Mouse (Mus musculus) midbrain, embryonic 10.5 days (tissue): Measurements from ENCODE around the gene Gpn2. TPM values are rescaled to one million over a fixed set of nuclear protein-coding genes. Genes with fewer than 3 reads are reported as not detected.

Experiments
- DNase-seq: peaks from one replicate; pipeline ENCODE4 v3.0.0-alpha.2; 2017; ENCODE audit warnings: low spot score
- H3K27ac ChIP-seq: fragments of 300-500 bp; sonication (generic); replicated peaks from 2 replicates; pipeline ENCODE4 v1.5.1; 2016; ENCODE audit warnings: mild to moderate bottlenecking
- H3K27me3 ChIP-seq: fragments of 300-500 bp; sonication (generic); 2 replicates; pipeline ENCODE4 v1.6.1; 2016; ENCODE audit warnings: low read depth, mild to moderate bottlenecking; ENCODE audit not compliant: poor library complexity, severe bottlenecking
- H3K36me3 ChIP-seq: fragments of 300-500 bp; sonication (generic); 2 replicates; pipeline ENCODE4 v1.6.1; 2016; ENCODE audit warnings: mild to moderate bottlenecking, moderate library complexity
- H3K4me1 ChIP-seq: fragments of 300-500 bp; sonication (generic); 2 replicates; pipeline ENCODE4 v1.6.1; 2016
- H3K4me3 ChIP-seq: fragments of 300-500 bp; sonication (generic); 2 replicates; pipeline ENCODE4 v1.5.1; 2016; ENCODE audit warnings: mild to moderate bottlenecking, moderate library complexity
- H3K9me3 ChIP-seq: fragments of 300-500 bp; sonication (generic); replicated peaks from 2 replicates; pipeline ENCODE4 v1.6.1; 2016; ENCODE audit warnings: mild to moderate bottlenecking
- WGBS: fragments of 180-500 bp; shearing (Covaris S2); methylation state at CpG from one replicate; pipeline ENCODE4 v1.1.7; 2016; 5-methylcytosine and 5-hydroxymethylcytosine counted together
- polyA plus RNA-seq: library from polyadenylated mRNA; unstranded; fragments of >200 nt; fragmentation: Nextera tagmentation; extraction: Ambion mirVana; gene quantifications from 2 replicates; pipeline ENCODE4 v1.2.1, GENCODE M21; 2016

Gpn2 gene
- polyA plus RNA-seq, 1 experiment from 2014 or later: 27.9 TPM

DNA sequence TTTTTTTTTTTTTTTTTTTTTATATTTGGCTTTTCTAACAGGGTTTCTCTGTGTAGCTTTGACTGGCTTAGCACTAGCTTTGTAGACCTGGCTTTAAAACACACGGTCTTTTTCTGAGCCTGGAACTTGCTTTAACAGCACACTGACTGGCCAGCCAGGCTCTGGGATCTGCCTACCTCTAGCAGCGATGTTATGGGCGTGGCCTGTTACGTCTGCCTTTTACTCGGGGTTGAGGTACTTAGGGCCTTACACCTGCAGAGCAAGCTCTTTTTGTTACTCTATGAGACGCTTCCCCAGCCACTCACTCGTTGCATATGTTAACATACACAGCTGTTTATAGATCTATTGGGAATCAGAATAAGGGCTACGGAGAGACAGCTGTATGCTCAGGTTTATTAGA, 16.9 kb upstream of the Gpn2 start:
- H3K9me3 ChIP-seq: peaks cover 5% of the 10 kb centered on the region; the same call in 1 of the 2 replicates
- H3K4me3 ChIP-seq: no peak overlapping the region
- H3K27me3 ChIP-seq: no peaks in the 10 kb centered on the region
- no peaks in the 10 kb centered on the region for H3K36me3 ChIP-seq
- DNase-seq: no peak
- H3K4me1 ChIP-seq: no peaks in the 10 kb centered on the region
- WGBS: 33% methylated on average over 8 of the region's 8 CpGs
- no peak overlapping the region for H3K27ac ChIP-seq

DNA sequence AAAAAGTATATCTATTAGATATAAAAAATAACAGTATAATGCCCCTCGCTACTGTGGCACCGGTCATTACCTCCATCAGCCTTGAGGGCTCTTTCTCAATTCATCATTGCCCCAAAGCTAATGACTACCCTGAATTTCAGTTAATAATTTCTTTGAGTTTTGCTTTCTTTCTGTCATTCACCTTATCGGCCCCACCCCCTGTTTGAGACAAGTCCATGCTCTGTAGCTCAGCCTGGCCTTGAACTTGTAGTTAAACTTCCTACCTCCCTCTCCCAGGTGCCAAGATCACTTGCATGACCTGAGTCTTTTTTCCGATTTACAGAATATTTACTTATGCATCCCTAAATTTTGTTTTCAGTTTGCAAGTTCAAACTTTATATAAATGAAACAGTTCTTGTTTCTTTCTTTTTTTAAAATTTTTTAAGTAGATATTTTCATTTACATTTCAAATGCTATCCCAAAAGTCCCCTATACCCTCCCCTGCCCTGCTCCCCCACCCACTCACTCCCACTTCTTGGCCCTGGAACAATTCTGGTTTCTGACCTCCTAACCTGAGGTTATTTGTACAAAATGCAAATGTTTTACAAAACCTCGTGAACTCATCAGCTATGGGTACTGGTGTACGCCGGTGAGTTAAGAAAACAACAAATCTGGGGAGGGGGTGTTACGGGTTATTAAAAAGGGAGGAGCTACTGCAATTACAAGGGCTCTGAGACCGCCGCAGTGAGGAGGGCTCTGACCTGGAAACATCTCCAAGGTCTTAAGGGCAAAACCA, 14.7 kb upstream of the Gpn2 start:
- WGBS: 83% methylated on average over 10 of the region's 10 CpGs

GRCm38 (mm10) chr4:133570066-133570466, 14.1 kb upstream of the Gpn2 start:
- Histone ChIP-seq H3K36me3 (no peaks in the 10 kb centered on the region), H3K9me3 (no peaks in the 10 kb centered on the region), H3K27me3 (no peaks in the 10 kb centered on the region), H3K4me3 (no peak overlapping the region), H3K27ac (no peak overlapping the region), H3K4me1 (peaks cover 10% of the 10 kb centered on the region)
- 61% methylated on average over 10 of the region's 10 CpGs for WGBS
- DNase-seq: no peak

More for the DNA sequence above, 14.7 kb upstream of the Gpn2 start:
- Histone ChIP-seq H3K9me3 (peaks cover 1% of the 10 kb centered on the region; the same call in 1 of the 2 replicates), H3K27me3 (no peaks in the 10 kb centered on the region), H3K4me1 (peaks cover 7% of the 10 kb centered on the region; the same call in 1 of the 2 replicates), H3K4me3 (no peak overlapping the region), H3K27ac (no peak overlapping the region), H3K36me3 (no peaks in the 10 kb centered on the region)
- DNase-seq: no peak

- peaks cover 17% of the 10 kb centered on the region for H3K36me3 ChIP-seq
- DNase-seq: peak; percentile 92
- H3K9me3 ChIP-seq: no peaks in the 10 kb centered on the region
- peak within 1 kb of the TSS; percentile 92 for H3K27ac ChIP-seq
- H3K4me1 ChIP-seq: peaks cover 18% of the 10 kb centered on the region
- no peaks in the 10 kb centered on the region for H3K27me3 ChIP-seq
- peak within 1 kb of the TSS; percentile 100 for H3K4me3 ChIP-seq
- 8% methylated on average over 44 of the region's 44 CpGs for WGBS
Observed at GRCm38 (mm10) chr4:133574070-133574842, 9.9 kb upstream of the Gpn2 start, which contains the start of gene Gpatch3. Gpatch3 (plus strand) TSS chr4:133574745.

GRCm38 (mm10) chr4:133574843-133575202, 9.3 kb upstream of the Gpn2 start:
- H3K36me3 ChIP-seq: peaks cover 22% of the 10 kb centered on the region
- no peak for DNase-seq
- peaks cover 18% of the 10 kb centered on the region for H3K4me1 ChIP-seq
- no peaks in the 10 kb centered on the region for H3K9me3 ChIP-seq
- 1% methylated on average over 41 of the region's 41 CpGs for WGBS
- peak overlapping the region; percentile 92 for H3K27ac ChIP-seq
- H3K4me3 ChIP-seq: peak overlapping the region; percentile 100
- no peaks in the 10 kb centered on the region for H3K27me3 ChIP-seq

DNA sequence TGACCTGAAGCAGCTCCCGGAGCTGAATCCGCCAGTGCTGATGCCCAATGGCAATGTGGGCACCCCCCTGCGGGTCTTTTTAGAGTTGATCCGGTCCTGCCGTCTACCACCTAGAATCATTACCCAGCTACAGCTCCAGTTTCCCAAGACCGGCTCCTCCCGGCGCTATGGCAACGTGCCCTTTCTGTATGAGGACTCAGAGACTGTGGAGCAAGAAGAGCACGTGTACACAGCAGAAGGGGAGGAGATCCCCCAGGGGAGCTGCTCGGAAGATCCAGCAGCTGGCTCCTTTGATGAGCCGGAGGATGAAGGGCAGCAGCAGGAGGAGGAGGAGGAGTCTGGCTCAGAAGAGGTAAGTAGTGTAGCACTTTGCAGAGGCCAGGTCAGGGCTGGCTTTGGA, 6.2 kb upstream of the Gpn2 start:
- Histone ChIP-seq H3K9me3 (no peaks in the 10 kb centered on the region), H3K4me3 (no peak overlapping the region), H3K36me3 (peaks cover 53% of the 10 kb centered on the region), H3K27ac (no peak overlapping the region), H3K27me3 (no peaks in the 10 kb centered on the region), H3K4me1 (peaks cover 18% of the 10 kb centered on the region)
- 78% methylated on average over 12 of the region's 12 CpGs for WGBS
- no peak for DNase-seq

- 66% methylated on average over 6 of the region's 6 CpGs for WGBS
- no peaks in the 10 kb centered on the region for H3K27me3 ChIP-seq
- H3K36me3 ChIP-seq: peaks cover 74% of the 10 kb centered on the region
- DNase-seq: no peak
- H3K4me1 ChIP-seq: peaks cover 24% of the 10 kb centered on the region
- H3K27ac ChIP-seq: peak overlapping the region; percentile 87
- peak overlapping the region; percentile 99 for H3K4me3 ChIP-seq
- H3K9me3 ChIP-seq: no peaks in the 10 kb centered on the region
Observed at GRCm38 (mm10) chr4:133583690-133584058, 488 bp upstream of the Gpn2 start.

GRCm38 (mm10) chr4:133592570-133592969, 8.4 kb downstream of the Gpn2 start:
- H3K27me3 ChIP-seq: peaks cover 6% of the 10 kb centered on the region
- peaks cover 61% of the 10 kb centered on the region for H3K36me3 ChIP-seq
- DNase-seq: peak; percentile 82
- no peaks in the 10 kb centered on the region for H3K9me3 ChIP-seq
- 41% methylated on average over 7 of the region's 7 CpGs for WGBS
- H3K4me3 ChIP-seq: no peak overlapping the region
- H3K4me1 ChIP-seq: 0 out of 2 replicates have a peak, but pooled peaks cover 2% of the 10 kb centered on the region
- no peak overlapping the region for H3K27ac ChIP-seq

GRCm38 (mm10) chr4:133595538-133595937, 11.4 kb downstream of the Gpn2 start:
- no peaks in the 10 kb centered on the region for H3K9me3 ChIP-seq
- H3K4me3 ChIP-seq: no peak overlapping the region
- peaks cover 18% of the 10 kb centered on the region for H3K4me1 ChIP-seq
- DNase-seq: no peak
- peaks cover 31% of the 10 kb centered on the region for H3K36me3 ChIP-seq
- H3K27me3 ChIP-seq: peaks cover 36% of the 10 kb centered on the region
- WGBS: 72% methylated on average over 7 of the region's 7 CpGs
- 0 out of 2 replicates have a peak overlapping the region, but pooled peaks have one; percentile 10 for H3K27ac ChIP-seq

DNA sequence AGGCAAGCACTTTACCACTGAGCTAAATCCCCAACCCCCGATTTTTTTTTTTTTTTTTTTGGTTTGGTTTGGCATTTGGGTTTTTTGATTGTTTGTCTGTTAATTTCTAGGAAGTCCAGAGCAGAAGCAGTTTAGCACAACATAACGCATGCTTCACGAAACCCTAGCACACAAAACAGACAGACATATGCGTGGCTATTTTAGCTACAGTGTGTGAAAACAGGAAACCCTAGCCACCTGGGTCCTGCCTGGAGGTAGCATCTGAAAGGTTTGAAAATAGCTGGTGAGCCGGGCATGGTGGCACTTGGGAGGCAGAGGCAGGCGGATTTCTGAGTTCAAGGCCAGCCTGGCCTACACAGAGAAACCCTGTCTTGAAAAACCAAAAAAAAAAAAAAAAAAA, 11.9 kb downstream of the Gpn2 start:
- H3K9me3 ChIP-seq: no peaks in the 10 kb centered on the region
- peaks cover 18% of the 10 kb centered on the region for H3K4me1 ChIP-seq
- no peak overlapping the region for H3K27ac ChIP-seq
- 80% methylated on average over 6 of the region's 6 CpGs for WGBS
- H3K27me3 ChIP-seq: peaks cover 42% of the 10 kb centered on the region
- H3K4me3 ChIP-seq: no peak overlapping the region
- DNase-seq: no peak
- H3K36me3 ChIP-seq: peaks cover 26% of the 10 kb centered on the region

GRCm38 (mm10) chr4:133598616-133599015, 14.5 kb downstream of the Gpn2 start:
- H3K4me3 ChIP-seq: 0 out of 2 replicates have a peak overlapping the region, but pooled peaks have one; percentile 63
- H3K36me3 ChIP-seq: peaks cover 6% of the 10 kb centered on the region
- H3K27ac ChIP-seq: no peak overlapping the region
- peaks cover 28% of the 10 kb centered on the region for H3K4me1 ChIP-seq
- 50% methylated on average over 4 of the region's 4 CpGs for WGBS
- no peaks in the 10 kb centered on the region for H3K9me3 ChIP-seq
- H3K27me3 ChIP-seq: peaks cover 67% of the 10 kb centered on the region
- no peak for DNase-seq

DNA sequence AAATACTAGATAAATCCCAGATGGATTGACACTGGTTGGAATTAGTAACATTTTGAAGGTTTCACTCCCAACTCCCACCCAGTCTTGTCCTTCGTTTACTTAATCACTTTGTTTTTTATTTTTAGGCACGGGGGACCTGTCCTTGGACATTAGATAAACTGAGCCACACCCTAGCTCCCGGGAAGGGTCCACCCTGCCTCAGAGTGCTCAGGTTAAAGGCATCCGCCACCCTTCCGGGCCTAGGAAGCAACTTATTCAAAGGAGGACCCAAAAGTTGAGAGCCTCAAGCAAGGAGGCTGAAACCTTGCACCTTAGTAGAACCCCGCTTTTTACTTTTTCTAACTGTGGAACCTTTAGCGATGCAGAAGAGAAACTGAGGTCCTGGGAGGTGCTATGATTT, 15.0 kb downstream of the Gpn2 start:
- H3K4me3 ChIP-seq: peak overlapping the region; percentile 63
- H3K27ac ChIP-seq: peak overlapping the region; percentile 58; the same call in 1 of the 2 replicates
- peaks cover 72% of the 10 kb centered on the region for H3K27me3 ChIP-seq
- H3K4me1 ChIP-seq: peaks cover 28% of the 10 kb centered on the region
- peaks cover 9% of the 10 kb centered on the region for H3K36me3 ChIP-seq
- no peak for DNase-seq
- 22% methylated on average over 7 of the region's 7 CpGs for WGBS
- H3K9me3 ChIP-seq: no peaks in the 10 kb centered on the region
